Mouse (Mus musculus) lung, postnatal 0 days (tissue): Measurements from ENCODE around the gene Gal3st3. TPM values are rescaled to one million over a fixed set of nuclear protein-coding genes. Genes with fewer than 3 reads are reported as not detected.
A peak's percentile ranks its signal among the peaks of the same experiment; 100 is the strongest.

Experiments used
- ATAC-seq: fragments of 200-750 bp; cut with Nextera tagmentation; 2 replicates; pipeline ENCODE4 v1.8.0; 2017; ENCODE audit warnings: moderate library complexity
- DNase-seq: peaks from one replicate; pipeline ENCODE4 v3.0.0-alpha.2; 2016; ENCODE audit warnings: low spot score
- H3K27ac ChIP-seq: fragments of 300-500 bp; sonication (generic); 2 replicates; pipeline ENCODE4 v1.5.1; 2014; ENCODE audit warnings: antibody characterized with exemption, mild to moderate bottlenecking, low read length, mixed read lengths
- H3K27me3 ChIP-seq: fragments of 300-500 bp; sonication (generic); replicated peaks from 2 replicates; pipeline ENCODE4 v1.6.1; 2014; ENCODE audit warnings: low read length, mixed read lengths; ENCODE audit not compliant: insufficient read depth
- H3K36me3 ChIP-seq: fragments of 300-500 bp; sonication (generic); 2 replicates; pipeline ENCODE4 v1.6.1; 2014; ENCODE audit warnings: low read length, mixed read lengths; ENCODE audit not compliant: insufficient read depth
- H3K4me1 ChIP-seq: fragments of 300-500 bp; sonication (generic); 2 replicates; pipeline ENCODE4 v1.6.1; 2014; ENCODE audit warnings: antibody characterized with exemption, low read depth, low read length, mixed read lengths; ENCODE audit not compliant: insufficient read depth
- H3K4me2 ChIP-seq: fragments of 300-500 bp; sonication (generic); replicated peaks from 2 replicates; pipeline ENCODE4 v1.6.1; 2014; ENCODE audit warnings: low read depth, mild to moderate bottlenecking, low read length, moderate library complexity, mixed read lengths
- H3K4me3 ChIP-seq: fragments of 300-500 bp; sonication (generic); 2 replicates; pipeline ENCODE4 v1.5.1; 2014; ENCODE audit warnings: low read depth, low read length
- H3K9ac ChIP-seq: fragments of 300-500 bp; sonication (generic); replicated peaks from 2 replicates; pipeline ENCODE4 v1.6.1; 2014; ENCODE audit warnings: low read depth, mild to moderate bottlenecking
- H3K9me3 ChIP-seq: fragments of 300-500 bp; sonication (generic); 2 replicates; pipeline ENCODE4 v1.6.1; 2016; ENCODE audit warnings: low read length, mixed read lengths
- CTCF ChIP-seq: IDR thresholded peaks from 2 replicates; pipeline ENCODE4 v1.5.1; 2016; ENCODE audit warnings: antibody characterized with exemption, mild to moderate bottlenecking
- EP300 ChIP-seq: IDR thresholded peaks from 2 replicates; pipeline ENCODE4 v1.6.1; 2016; ENCODE audit warnings: antibody characterized with exemption, mild to moderate bottlenecking, control low read depth
- WGBS: fragments of 180-500 bp; shearing (Covaris S2); extraction: QIAGEN DNeasy Blood & Tissue Kit; methylation state at CpG from one replicate; pipeline ENCODE4 v1.1.7; 2014; 5-methylcytosine and 5-hydroxymethylcytosine counted together
- polyA plus RNA-seq: library from polyadenylated mRNA; unstranded; fragments of >200 nt; fragmentation: Nextera tagmentation; extraction: Ambion mirVana; gene quantifications from 2 replicates; pipeline ENCODE4 v1.2.1, GENCODE M21; 2015

Gene Gal3st3
- polyA plus RNA-seq, 1 experiment from 2014 or later = 0.55 TPM

DNA sequence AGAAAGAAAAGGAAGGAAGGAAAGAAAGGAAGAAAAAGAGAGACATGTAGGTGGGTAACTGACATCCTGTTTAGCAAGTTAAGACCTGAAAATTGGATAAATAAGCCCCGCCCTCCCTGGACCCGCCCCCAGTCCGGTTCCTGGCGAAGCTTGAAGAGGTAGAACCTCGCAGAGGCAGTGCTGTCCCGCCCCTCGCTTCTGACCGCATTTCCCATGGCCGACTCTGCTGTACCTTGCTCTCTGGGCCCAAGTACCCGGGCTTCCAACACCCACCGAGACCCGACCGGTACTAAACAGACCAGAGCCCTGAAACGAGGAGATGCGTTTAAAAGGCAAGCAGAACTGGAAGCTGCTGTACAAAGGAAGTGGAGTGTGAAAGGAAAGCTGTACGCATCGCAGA is 25.7 kb downstream of the Gal3st3 start:
- Histone ChIP-seq H3K4me3 (no peak overlapping the region), H3K4me1 (no peaks in the 10 kb centered on the region), H3K9me3 (no peaks in the 10 kb centered on the region), H3K9ac (no peak overlapping the region), H3K36me3 (no peaks in the 10 kb centered on the region), H3K27me3 (no peaks in the 10 kb centered on the region), H3K4me2 (no peak overlapping the region), H3K27ac (no peak overlapping the region)
- no peak for ATAC-seq
- TF ChIP-seq EP300 (no peak), CTCF (no peak)
- WGBS = 54% methylated on average over 17 of the region's 17 CpGs
- DNase-seq = no peak

GRCm38 (mm10) chr19:5327970-5328369 is 29.8 kb downstream of the Gal3st3 start:
- Histone ChIP-seq H3K27me3 (no peaks in the 10 kb centered on the region), H3K4me1 (no peaks in the 10 kb centered on the region), H3K36me3 (no peaks in the 10 kb centered on the region), H3K9ac (no peak overlapping the region), H3K27ac (no peak overlapping the region), H3K4me2 (no peak overlapping the region), H3K9me3 (no peaks in the 10 kb centered on the region), H3K4me3 (no peak overlapping the region)
- WGBS = 55% methylated on average over 19 of the region's 19 CpGs
- no peak for TF ChIP-seq EP300
- TF ChIP-seq CTCF = no peak
- ATAC-seq (no peak), DNase-seq (peak; percentile 31)

DNA sequence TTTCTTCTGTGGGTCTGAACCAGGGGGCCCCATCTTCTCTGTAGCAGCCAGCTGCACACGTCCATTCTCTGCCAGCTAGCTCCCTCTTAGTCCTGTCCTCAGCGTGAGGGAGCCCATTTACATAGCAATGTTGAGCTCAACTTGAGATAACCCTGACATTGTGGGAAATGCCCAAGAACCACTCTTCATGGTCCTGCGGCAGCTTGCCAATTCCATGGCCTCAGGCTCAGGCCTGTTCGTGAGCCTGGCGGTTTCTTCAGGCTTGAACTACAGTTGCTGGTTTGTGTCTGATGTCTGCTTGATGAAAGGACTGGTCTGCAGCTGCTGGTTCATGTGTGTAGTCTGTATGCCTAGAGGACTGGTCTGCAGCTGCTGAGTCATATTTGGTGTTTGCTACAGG is 36.6 kb downstream of the Gal3st3 start:
- DNase-seq (no peak), ATAC-seq (no peak)
- Histone ChIP-seq H3K9me3 (no peaks in the 10 kb centered on the region), H3K36me3 (no peaks in the 10 kb centered on the region), H3K4me2 (no peak overlapping the region), H3K27ac (no peak overlapping the region), H3K27me3 (no peaks in the 10 kb centered on the region), H3K4me1 (no peaks in the 10 kb centered on the region), H3K9ac (no peak overlapping the region), H3K4me3 (no peak overlapping the region)
- WGBS = 57% methylated on average over 5 of the region's 5 CpGs
- TF ChIP-seq EP300 = no peak
- TF ChIP-seq CTCF = no peak

DNA sequence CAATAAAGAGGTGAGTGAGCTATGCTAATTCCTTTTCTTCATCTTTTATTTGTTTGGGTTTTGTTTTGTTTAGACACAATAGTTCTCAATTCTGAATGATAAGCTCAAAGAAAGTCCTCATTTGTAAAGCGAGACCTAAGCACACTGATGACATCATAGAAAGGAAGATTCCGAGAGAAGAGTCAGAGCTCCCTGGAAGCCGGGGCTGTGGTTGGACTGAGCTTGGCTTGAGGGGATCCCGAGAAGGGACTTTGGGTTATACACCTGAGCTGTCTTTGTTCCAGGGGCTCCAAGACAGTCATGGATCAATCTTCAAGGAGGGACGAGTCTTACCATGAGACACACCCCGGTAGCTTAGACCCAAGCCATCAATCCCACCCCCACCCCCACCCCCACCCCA is 37.3 kb downstream of the Gal3st3 start, which contains the start of gene Catsper1:
Gene Catsper1, plus strand, starts transcription at position 301 of the 400 bp plus-strand sequence.
- WGBS = 84% methylated on average over 6 of the region's 6 CpGs
- no peak within 1 kb of the TSS for H3K27ac ChIP-seq

DNA sequence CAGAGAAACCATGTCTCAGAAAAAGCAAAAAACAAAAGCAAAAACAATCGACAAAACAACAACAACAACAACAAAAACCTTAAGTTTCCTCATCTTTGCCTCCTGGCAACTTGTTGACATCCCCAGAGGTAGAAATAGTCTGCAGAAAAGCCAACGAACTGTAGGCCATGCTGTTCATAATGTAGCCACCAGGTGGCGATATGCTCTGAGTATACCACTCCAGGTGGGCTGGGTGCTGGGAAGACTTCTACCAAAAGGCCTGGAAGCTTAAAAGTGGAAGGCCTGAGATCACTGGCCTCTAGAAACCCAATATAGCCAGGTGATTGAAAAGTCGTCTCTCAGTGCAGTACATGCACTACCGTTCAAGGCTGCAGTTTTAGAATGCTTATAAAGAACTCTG is 39.8 kb downstream of the Gal3st3 start:
- Histone ChIP-seq H3K9ac (no peak overlapping the region), H3K27ac (no peak overlapping the region), H3K36me3 (no peaks in the 10 kb centered on the region), H3K9me3 (no peaks in the 10 kb centered on the region), H3K4me3 (no peak overlapping the region), H3K4me2 (no peak overlapping the region), H3K4me1 (no peaks in the 10 kb centered on the region), H3K27me3 (no peaks in the 10 kb centered on the region)
- 0 out of 2 replicates have a peak, but pooled peaks have one; percentile 30 for ATAC-seq
- no peak for TF ChIP-seq EP300
- peak; percentile 91 for TF ChIP-seq CTCF
- DNase-seq = peak; percentile 76
- 10% methylated on average over 5 of the region's 5 CpGs for WGBS

More for the DNA sequence above, 37.3 kb downstream of the Gal3st3 start, which contains the start of gene Catsper1:
- Histone ChIP-seq H3K27me3 (no peaks in the 10 kb centered on the region), H3K4me2 (no peak within 1 kb of the TSS), H3K4me3 (no peak within 1 kb of the TSS), H3K36me3 (no peaks in the 10 kb centered on the region), H3K9me3 (no peaks in the 10 kb centered on the region), H3K9ac (no peak within 1 kb of the TSS), H3K4me1 (no peaks in the 10 kb centered on the region)
- ATAC-seq = no peak
- no peak for DNase-seq
- no peak for TF ChIP-seq EP300
- no peak for TF ChIP-seq CTCF

- ATAC-seq = no peak
- DNase-seq = no peak
- Histone ChIP-seq H3K27ac (no peak overlapping the region), H3K4me3 (no peak overlapping the region), H3K9ac (no peak overlapping the region), H3K4me1 (no peaks in the 10 kb centered on the region), H3K27me3 (no peaks in the 10 kb centered on the region), H3K9me3 (no peaks in the 10 kb centered on the region), H3K36me3 (no peaks in the 10 kb centered on the region), H3K4me2 (no peak overlapping the region)
- 88% methylated on average over 7 of the region's 7 CpGs for WGBS
- TF ChIP-seq EP300 = no peak
These were observed 43.2 kb downstream of the Gal3st3 start for GRCm38 (mm10) chr19:5341360-5341759.
